Mouse (Mus musculus) heart, adult 9 months (tissue): ENCODE measurements around the gene 2010111I01Rik.
"Not testable (repeated sequence)": the region's sequence is repeated elsewhere in the genome, so short reads cannot be mapped to it uniquely, and the experiment has no call there.

ENCODE experiments used
- DNase-seq, 2 experiments: peaks; one replicate each; pipeline ENCODE4 v3.0.0; 2022; ENCODE audit warnings: low spot score in 2 of 2

The 2010111I01Rik gene

GRCm38 (mm10) chr13:63313748-63314607 lies 349.3 kb downstream of the 2010111I01Rik start:
- DNase-seq: no peak

- DNase-seq: no peak
Measured at GRCm38 (mm10) chr13:63314608-63314920, 349.9 kb downstream of the 2010111I01Rik start.

GRCm38 (mm10) chr13:63315111-63315510 lies 350.4 kb downstream of the 2010111I01Rik start:
- DNase-seq: not testable (repeated sequence)

- no peak for DNase-seq
Measured at GRCm38 (mm10) chr13:63315777-63316176, 351.1 kb downstream of the 2010111I01Rik start.

- DNase-seq: no peak
Measured at GRCm38 (mm10) chr13:63316407-63316806, 351.7 kb downstream of the 2010111I01Rik start.

- DNase-seq: no peak
Measured at GRCm38 (mm10) chr13:63317681-63318104, 353.0 kb downstream of the 2010111I01Rik start.

GRCm38 (mm10) chr13:63319814-63320213 lies 355.1 kb downstream of the 2010111I01Rik start:
- DNase-seq: no peak

- DNase-seq: no peak
Measured at GRCm38 (mm10) chr13:63321689-63322088, 357.0 kb downstream of the 2010111I01Rik start.

- no peak for DNase-seq
Measured at GRCm38 (mm10) chr13:63322756-63323155, 358.1 kb downstream of the 2010111I01Rik start.

- peak; percentile 61 to 63 for DNase-seq
Measured at GRCm38 (mm10) chr13:63323286-63324075, 358.8 kb downstream of the 2010111I01Rik start.

GRCm38 (mm10) chr13:63324311-63324710 lies 359.6 kb downstream of the 2010111I01Rik start:
- no peak for DNase-seq

GRCm38 (mm10) chr13:63324978-63325848 lies 360.5 kb downstream of the 2010111I01Rik start:
- no peak for DNase-seq

GRCm38 (mm10) chr13:63326015-63326414 lies 361.3 kb downstream of the 2010111I01Rik start:
- no peak for DNase-seq

GRCm38 (mm10) chr13:63330236-63330860 lies 365.7 kb downstream of the 2010111I01Rik start:
- DNase-seq: no peak

GRCm38 (mm10) chr13:63331379-63331778 lies 366.7 kb downstream of the 2010111I01Rik start:
- DNase-seq: peak in 1 of 2 experiments; percentile 73

GRCm38 (mm10) chr13:63332576-63333300 lies 368.0 kb downstream of the 2010111I01Rik start:
- peak; percentile 49 to 57 for DNase-seq

GRCm38 (mm10) chr13:63335421-63336134 lies 370.9 kb downstream of the 2010111I01Rik start:
- no peak for DNase-seq

GRCm38 (mm10) chr13:63336335-63336734 lies 371.6 kb downstream of the 2010111I01Rik start:
- no peak for DNase-seq

- no peak for DNase-seq
Measured at GRCm38 (mm10) chr13:63337239-63337960, 372.7 kb downstream of the 2010111I01Rik start.
